Mouse (Mus musculus): Measurements from ENCODE around the gene Apol10a. TPM values are rescaled to one million over a fixed set of nuclear protein-coding genes. Genes with fewer than 3 reads are reported as not detected.

The Apol10a gene
- total RNA-seq (2023), result not detected in 2 replicates

DNA sequence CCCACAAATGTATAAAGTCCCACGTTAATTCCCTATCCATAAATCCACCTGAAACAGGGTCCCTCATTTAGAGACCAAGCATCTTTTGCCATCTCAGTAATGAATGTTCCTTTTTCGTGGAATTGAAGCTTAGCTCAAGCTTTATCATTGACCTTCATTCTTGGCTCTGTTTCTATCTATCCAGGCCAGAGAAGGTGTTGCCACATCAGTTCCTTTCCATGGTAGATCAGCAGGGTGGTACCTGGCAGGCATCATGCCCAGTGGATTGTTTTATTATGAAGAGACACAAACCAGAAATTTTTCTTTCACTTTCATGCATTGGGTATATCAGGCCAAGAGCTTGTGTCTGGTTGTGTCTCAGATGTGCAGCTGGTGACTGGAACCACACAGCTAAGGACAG is at the start of gene Apol10a:
Gene Apol10a, plus strand, starts transcription at position 355 of the 400 bp plus-strand sequence.

DNA sequence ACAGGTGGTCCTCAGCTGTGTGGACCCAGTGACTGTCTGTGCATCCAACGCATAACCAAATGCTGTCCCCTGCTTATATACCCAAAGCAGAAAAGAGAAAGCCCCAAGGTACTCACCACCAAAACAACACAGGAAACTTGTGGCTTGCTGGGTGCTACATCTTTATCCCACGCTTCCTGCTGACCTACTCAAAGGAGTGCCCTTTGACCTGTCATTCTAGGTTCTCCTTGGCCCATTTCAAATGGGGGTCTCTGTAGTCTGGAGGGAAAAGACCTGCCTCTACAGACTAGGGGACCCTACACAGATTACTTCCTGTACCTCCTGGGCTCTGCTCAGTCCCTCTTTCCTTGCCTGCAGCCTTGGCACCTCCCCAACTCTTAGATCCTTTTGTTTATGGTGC is 29.5 kb upstream of the Apol10a start, which contains the start of gene Apol7b:
Gene Apol7b, minus strand, starts transcription at position 101 of the 400 bp plus-strand sequence.

DNA sequence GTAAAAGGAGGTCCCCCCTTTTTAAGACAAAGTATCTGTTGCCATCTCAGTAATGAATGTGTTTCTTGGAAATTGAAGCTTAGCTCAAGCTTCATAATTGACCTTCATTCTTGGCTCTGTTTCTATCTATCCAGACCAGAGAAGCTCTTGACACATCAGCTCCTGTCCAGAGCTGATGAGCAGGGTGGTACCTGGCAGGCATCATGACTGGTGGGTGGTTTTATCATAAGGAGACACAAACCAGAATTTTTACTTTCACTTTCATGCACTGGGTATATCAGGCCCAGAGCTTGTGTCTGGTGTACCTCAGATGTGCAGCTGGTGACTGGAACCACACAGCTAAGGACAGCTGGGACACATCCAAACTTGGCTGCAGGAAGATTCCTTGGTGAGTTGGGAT is 31.1 kb downstream of the Apol10a start, which contains the start of gene Apol11a:
Gene Apol11a, plus strand, starts transcription at position 306 of the 400 bp plus-strand sequence.

DNA sequence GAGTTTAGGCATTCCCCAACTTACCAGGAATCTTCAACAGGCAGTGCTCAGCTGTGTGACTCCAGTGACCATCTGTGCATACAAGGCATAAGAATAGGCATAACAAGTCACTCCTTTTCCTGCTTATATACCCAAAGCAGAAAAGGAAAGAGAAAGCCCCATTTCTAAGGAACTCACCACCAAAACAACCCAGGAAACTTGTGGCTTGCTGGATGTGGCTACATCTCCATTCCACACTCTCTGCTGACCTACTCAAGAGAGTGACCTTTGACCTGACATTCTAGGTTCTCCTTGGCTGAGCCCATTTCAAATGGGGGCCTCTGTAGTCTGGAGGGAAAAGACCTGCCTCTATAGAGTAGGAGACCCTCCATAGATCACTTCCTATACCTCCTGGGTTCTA is 56.4 kb downstream of the Apol10a start, which contains the start of gene Apol7c:
Gene Apol7c, minus strand, starts transcription at position 101 of the 400 bp plus-strand sequence.

Other genes with a start within 250 kb of the Apol10a start
- gene Rbfox2, start 170.0 kb upstream of the Apol10a start, total RNA-seq (2023), result 0.44 TPM in 1 of 2 replicates, not detected in the other
- not detected in 2 replicates for gene Apol7a, start 77.9 kb upstream of the Apol10a start, total RNA-seq (2023)
- not detected in 2 replicates for gene Apol9a, start 65.9 kb upstream of the Apol10a start, total RNA-seq (2023)
- gene Apol7b, start 29.6 kb upstream of the Apol10a start, total RNA-seq (2023), result not detected in 2 replicates
- gene Apol11a, start 31.2 kb downstream of the Apol10a start, total RNA-seq (2023), result not detected in 2 replicates
- not detected in 2 replicates for gene Apol7c, start 56.3 kb downstream of the Apol10a start, total RNA-seq (2023)
- not detected in 2 replicates for gene 1700025B11Rik, start 84.8 kb downstream of the Apol10a start, total RNA-seq (2023)
- gene Apol10b, start 119.1 kb downstream of the Apol10a start, total RNA-seq (2023), result not detected in 2 replicates
- not detected in 2 replicates for gene Gm36245, start 122.2 kb downstream of the Apol10a start, total RNA-seq (2023)
- not detected in 2 replicates for gene Apol11b, start 166.2 kb downstream of the Apol10a start, total RNA-seq (2023)
- not detected in 2 replicates for gene Apol7e, start 221.8 kb downstream of the Apol10a start, total RNA-seq (2023)